Mouse (Mus musculus) right cerebral cortex, postnatal 4 days (tissue): ENCODE results near the gene Crlf2.

Source experiments
- DNase-seq: peaks from one replicate; pipeline ENCODE4 v3.0.0-alpha.2; 2022

The Crlf2 gene

GRCm38 (mm10) chr5:109547112-109547511, 11.7 kb downstream of the Crlf2 start:
- no peak for DNase-seq

- DNase-seq = no peak
These were observed 49.1 kb downstream of the Crlf2 start for GRCm38 (mm10) chr5:109509679-109510078.

GRCm38 (mm10) chr5:109506729-109507128, 52.1 kb downstream of the Crlf2 start:
- no peak for DNase-seq
